Mouse (Mus musculus): ENCODE results near the gene Capn2. TPM values are rescaled to one million over a fixed set of nuclear protein-coding genes. Genes with fewer than 3 reads are reported as not detected.

Capn2 gene
- total RNA-seq, 4 experiments from 2014 or later, result 53.7 to 72.8 (median 63.5) TPM

Other genes with a start within 250 kb of the Capn2 start
- 10 to 100 TPM; 56.1 to 62.6 (median 60.4) TPM for gene Degs1, start 234.8 kb downstream of the Capn2 start, total RNA-seq (2022)
- gene Fbxo28, start 176.0 kb downstream of the Capn2 start, total RNA-seq (2022), result 10 to 100 TPM; 19.8 to 23.8 (median 21.8) TPM
- gene Trp53bp2, start 108.4 kb downstream of the Capn2 start, total RNA-seq (2022), result 10 to 100 TPM in 2 of 4 experiments, 1 to 10 TPM in 2; 9.7 to 11.2 (median 10.5) TPM
- not detected for gene Capn8, start 47.4 kb upstream of the Capn2 start, total RNA-seq (2022)
- not detected for gene Ccdc185, start 231.6 kb upstream of the Capn2 start, total RNA-seq (2022)
- under 1 TPM; 0.12 to 0.57 (median 0.28) TPM for gene Susd4, start 246.3 kb upstream of the Capn2 start, total RNA-seq (2022)